Mouse (Mus musculus): ENCODE results near the gene Rbm28. TPM values are rescaled to one million over a fixed set of nuclear protein-coding genes. Genes with fewer than 3 reads are reported as not detected.

The Rbm28 gene
- polyA plus RNA-seq, 1 experiment from 2014 or later = 50.0 TPM

DNA sequence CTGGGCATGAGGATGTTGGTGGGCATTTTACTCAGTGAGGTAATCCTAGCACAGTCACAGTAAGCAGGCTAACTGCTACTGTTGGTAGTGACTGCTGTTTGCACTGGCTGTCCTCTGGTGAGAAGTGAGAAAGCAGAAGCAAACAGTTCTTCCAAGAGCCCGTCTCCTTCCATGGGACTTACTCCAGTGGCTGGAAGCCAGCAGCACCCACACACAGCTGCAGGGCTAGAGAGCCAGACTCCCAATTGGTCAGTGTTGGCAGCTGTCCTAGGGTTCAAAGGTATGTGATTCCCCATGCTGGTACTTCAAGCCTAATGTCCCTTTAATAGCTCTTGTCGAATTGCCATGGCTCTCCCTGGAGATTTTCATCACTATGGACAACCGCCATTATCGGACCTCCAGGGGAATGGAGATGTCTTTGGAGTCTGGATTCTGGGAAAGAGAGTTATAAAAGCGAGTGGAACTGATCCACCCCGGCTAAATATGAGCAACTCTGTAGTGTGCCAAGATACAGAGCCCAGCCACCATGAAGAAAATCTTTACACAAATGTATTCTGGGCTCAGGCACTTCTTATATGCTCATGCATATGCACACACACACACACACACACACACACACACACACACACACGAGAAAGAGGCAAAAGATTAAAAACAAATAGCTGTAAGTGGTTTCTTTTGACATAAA is 47.2 kb downstream of the Rbm28 start:
- TF ChIP-seq CTCF (IDR thresholded peaks at IDR 0.05) = no peak
- DNase-seq (ENCODE audit: low read depth, low spot score) (peak; percentile 86), ATAC-seq (peak; percentile 40)
- CTCF ChIA-PET = interaction anchor here (1.4 to 1.5 kb wide), 2 partner anchors 27 to 44 kb away, joined by 4 to 5 read pairs; no protein-coding TSS in a partner anchor
- H3K27me3 ChIP-seq = no peaks in the 10 kb centered on the region
- POLR2A ChIA-PET = interaction anchor here (0.5 to 0.6 kb wide), 2 partner anchors 19 to 86 kb away, joined by 3 to 4 read pairs; no protein-coding TSS in a partner anchor
- in situ Hi-C loops (cut with MboI; ENCODE audit: low pct_unique_long_range_greater_than_20kb) = no loop called here

DNA sequence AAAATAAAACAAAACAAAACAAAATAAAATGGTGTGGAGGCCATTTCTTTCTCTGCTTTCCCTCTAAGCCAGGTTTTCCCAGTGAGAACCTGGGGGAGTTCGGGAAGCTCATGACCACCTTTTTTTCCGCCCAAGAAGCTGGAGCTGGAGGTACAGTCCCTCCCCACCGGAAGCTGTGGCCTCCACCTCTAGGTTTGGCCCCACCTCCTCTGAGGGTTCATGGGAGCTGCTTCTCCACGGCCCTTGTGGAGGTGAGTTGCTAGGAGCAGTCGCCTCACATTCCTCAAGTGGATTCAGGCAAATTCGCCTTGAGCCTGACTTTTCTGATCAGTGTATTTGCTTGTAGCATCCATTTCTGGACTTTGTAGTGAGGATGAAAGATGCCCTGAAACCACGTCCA is 49.0 kb downstream of the Rbm28 start:
- POLR2A ChIA-PET = no interaction called here
- TF ChIP-seq CTCF (IDR thresholded peaks at IDR 0.05) = no peak
- DNase-seq (ENCODE audit: low read depth, low spot score) (no peak), ATAC-seq (no peak)
- CTCF ChIA-PET = no interaction called here
- in situ Hi-C loops (cut with MboI; ENCODE audit: low pct_unique_long_range_greater_than_20kb) = no loop called here
- no peaks in the 10 kb centered on the region for H3K27me3 ChIP-seq

DNA sequence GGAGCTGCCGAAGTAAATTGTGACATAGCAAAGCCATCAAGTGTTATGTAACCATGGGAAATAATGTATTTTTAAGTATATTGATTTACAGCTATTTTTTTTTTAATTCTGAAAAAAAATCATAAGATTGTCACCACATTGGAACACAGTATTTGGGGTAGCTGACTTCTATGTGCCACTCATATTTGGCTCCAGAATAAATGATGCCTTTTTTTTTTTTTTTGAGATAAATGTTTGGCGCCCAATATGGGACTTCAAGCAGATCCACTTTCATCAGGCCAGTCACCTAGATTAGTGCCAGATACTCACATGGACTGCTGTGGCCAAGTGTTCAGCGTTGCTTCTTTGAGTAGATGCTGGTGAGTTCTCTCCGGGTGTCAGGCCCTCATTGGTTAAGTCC is 53.3 kb downstream of the Rbm28 start:
- CTCF ChIA-PET = interaction anchor here (0.9 kb wide), 1 partner anchor 11 kb away, joined by 3 read pairs; no protein-coding TSS in a partner anchor
- in situ Hi-C loops (cut with MboI; ENCODE audit: low pct_unique_long_range_greater_than_20kb) = no loop called here
- DNase-seq (ENCODE audit: low read depth, low spot score) (no peak), ATAC-seq (no peak)
- POLR2A ChIA-PET = interaction anchor here (0.7 kb wide), 1 partner anchor 9 kb away, joined by 4 read pairs; no protein-coding TSS in a partner anchor
- no peaks in the 10 kb centered on the region for H3K27me3 ChIP-seq
- TF ChIP-seq CTCF (IDR thresholded peaks at IDR 0.05) = no peak

DNA sequence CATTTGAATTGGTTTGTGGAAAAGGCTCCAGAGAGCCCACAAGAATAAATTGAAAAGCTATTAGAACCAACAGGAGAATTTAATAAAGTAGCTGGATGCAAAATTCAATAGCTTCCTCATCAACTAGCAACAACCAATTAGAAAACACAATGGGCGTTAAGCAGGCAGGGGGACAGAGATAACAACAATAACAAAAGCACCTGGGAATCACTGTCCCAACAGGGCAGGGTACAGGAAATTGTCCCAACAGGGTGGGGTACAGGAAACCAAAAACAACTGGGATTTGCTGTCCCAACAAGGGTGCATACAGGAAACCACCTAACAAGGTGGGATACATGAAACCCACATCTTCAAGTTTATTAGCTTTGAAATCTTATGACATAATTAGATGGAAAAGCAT is 56.4 kb downstream of the Rbm28 start:
- in situ Hi-C loops (cut with MboI; ENCODE audit: low pct_unique_long_range_greater_than_20kb) = no loop called here
- no peaks in the 10 kb centered on the region for H3K27me3 ChIP-seq
- POLR2A ChIA-PET = interaction anchor here (0.6 kb wide), 1 partner anchor 1313 kb away, joined by 3 read pairs; no protein-coding TSS in a partner anchor
- no peak for TF ChIP-seq CTCF (IDR thresholded peaks at IDR 0.05)
- CTCF ChIA-PET = interaction anchor here (1.2 to 1.4 kb wide), 3 partner anchors 8 to 72 kb away, joined by 3 to 4 read pairs (median 3); no protein-coding TSS in a partner anchor
- ATAC-seq (no peak), DNase-seq (ENCODE audit: low read depth, low spot score) (no peak)

DNA sequence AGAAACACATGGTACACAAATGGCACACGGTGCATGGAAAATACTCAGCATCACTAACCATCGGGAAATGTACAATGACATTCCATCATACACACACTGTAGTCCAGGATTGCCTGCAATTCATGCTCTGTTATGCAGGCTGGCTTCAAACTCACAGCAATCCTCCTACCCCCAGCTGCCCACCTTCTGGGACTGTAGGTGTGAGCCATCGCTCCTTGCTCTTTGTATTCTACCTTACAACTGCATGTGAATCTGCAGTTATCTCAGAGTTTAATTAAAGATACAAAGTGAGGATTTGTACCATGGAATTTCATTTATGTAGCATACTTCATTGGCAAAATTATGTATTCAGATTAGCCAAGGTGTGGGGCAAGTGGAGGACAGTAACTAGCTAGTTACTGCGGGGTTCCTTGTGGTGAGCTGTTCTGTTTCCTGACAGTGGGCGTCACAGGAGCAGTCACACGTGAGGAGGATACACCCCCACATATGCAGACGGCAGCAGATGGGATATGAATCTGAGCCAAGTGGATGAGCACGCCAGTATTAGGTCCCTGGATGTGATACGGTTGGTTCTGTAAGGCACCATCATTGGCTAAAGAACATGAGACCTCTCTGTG is 63.5 kb downstream of the Rbm28 start:
- CTCF ChIA-PET = interaction anchor here (2.9 kb wide), 1 partner anchor 11 kb away, joined by 11 read pairs; no protein-coding TSS in a partner anchor
- no peak for TF ChIP-seq CTCF (IDR thresholded peaks at IDR 0.05)
- no peaks in the 10 kb centered on the region for H3K27me3 ChIP-seq
- ATAC-seq = no peak
- no peak for DNase-seq (ENCODE audit: low read depth, low spot score)
- POLR2A ChIA-PET = no interaction called here
- in situ Hi-C loops (cut with MboI; ENCODE audit: low pct_unique_long_range_greater_than_20kb) = no loop called here

DNA sequence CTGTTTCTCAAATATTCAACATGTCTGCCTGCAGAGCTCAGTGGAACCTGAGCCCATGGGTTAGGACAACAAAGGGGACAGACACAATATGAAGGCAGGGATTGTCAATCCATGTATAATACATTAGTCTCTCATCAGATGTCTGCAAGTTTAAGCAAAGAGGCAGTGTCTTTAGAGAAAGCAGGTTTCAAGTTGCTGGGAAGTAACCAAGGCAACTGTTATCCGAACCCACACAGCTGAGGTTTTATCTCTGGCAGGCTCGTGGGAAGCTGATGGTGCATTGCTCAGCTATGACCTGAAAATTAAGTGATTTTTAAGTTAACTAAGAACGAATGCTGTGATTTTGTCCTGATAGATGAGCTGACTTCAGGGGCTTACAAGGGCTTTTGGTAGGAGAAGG is 64.4 kb downstream of the Rbm28 start:
- no peak for DNase-seq (ENCODE audit: low read depth, low spot score)
- no peaks in the 10 kb centered on the region for H3K27me3 ChIP-seq
- ATAC-seq = no peak
- ChIA-PET CTCF (interaction anchor here (0.9 to 2.9 kb wide), 3 partner anchors 9 to 12 kb away, joined by 3 to 11 read pairs (median 4); no protein-coding TSS in a partner anchor), POLR2A (no interaction called here)
- in situ Hi-C loops (cut with MboI; ENCODE audit: low pct_unique_long_range_greater_than_20kb) = no loop called here
- TF ChIP-seq CTCF (IDR thresholded peaks at IDR 0.05) = no peak

DNA sequence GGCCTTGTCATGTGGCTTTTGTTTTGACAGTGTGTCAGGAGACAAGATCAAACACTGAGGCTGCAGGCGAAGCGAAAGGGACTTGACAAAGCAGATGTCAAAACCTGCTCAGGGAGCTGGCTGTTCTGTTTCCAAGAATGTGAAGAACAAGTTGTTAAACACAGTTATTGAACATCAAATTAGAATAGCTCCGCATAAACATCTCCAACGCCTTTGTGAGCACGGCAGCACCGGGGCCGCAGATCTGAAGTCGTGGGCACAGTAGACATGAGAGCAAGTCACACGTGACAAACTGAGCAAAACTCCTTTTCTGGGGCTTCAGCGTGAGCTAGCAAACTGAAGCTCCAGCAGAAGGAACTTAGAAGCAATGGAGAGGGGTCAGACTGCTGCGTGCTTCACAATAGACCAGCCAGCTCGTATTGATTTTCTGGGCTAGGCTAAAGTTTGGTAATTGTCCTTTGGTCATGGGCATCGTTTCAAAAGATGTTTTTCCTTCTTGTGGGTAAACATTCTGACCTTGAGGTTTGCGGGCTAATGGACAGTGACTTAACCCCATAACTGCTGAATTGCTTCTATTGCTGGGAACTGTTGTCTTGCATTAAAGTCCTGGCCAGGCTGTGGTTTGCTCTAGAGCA is 65.2 kb downstream of the Rbm28 start:
- no peak for ATAC-seq
- POLR2A ChIA-PET = no interaction called here

DNA sequence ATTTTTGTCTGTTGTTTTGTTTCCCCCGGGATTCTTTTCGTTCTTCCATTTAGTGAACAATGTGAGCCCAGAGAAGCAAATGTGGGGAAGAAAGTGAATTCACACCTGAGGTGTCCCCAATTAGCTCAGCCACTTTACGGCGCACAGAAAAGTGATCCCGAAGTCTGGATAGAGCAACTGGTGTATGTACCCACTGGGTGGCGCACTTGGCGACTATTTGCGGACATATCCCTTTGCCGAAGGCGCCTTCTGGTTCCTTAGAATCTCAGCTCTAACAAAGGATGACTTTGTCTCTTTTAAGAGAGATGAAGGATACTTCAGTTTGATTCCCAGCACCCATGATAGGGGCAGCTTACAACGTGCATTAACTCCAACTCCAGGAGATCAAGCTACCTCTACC is 71.9 kb downstream of the Rbm28 start:
- ChIA-PET POLR2A (no interaction called here), CTCF (no interaction called here)
- ATAC-seq (no peak), DNase-seq (ENCODE audit: low read depth, low spot score) (no peak)
- TF ChIP-seq CTCF (IDR thresholded peaks at IDR 0.05) = no peak
- in situ Hi-C loops (cut with MboI; ENCODE audit: low pct_unique_long_range_greater_than_20kb) = no loop called here
- H3K27me3 ChIP-seq = no peaks in the 10 kb centered on the region

More for the DNA sequence above, 65.2 kb downstream of the Rbm28 start:
- TF ChIP-seq CTCF (IDR thresholded peaks at IDR 0.05) = no peak
- DNase-seq (ENCODE audit: low read depth, low spot score) = no peak
- CTCF ChIA-PET = interaction anchor here (1.0 to 2.9 kb wide), 2 partner anchors 10 kb away, joined by 4 to 11 read pairs; no protein-coding TSS in a partner anchor
- H3K27me3 ChIP-seq = no peaks in the 10 kb centered on the region
- in situ Hi-C loops (cut with MboI; ENCODE audit: low pct_unique_long_range_greater_than_20kb) = no loop called here

DNA sequence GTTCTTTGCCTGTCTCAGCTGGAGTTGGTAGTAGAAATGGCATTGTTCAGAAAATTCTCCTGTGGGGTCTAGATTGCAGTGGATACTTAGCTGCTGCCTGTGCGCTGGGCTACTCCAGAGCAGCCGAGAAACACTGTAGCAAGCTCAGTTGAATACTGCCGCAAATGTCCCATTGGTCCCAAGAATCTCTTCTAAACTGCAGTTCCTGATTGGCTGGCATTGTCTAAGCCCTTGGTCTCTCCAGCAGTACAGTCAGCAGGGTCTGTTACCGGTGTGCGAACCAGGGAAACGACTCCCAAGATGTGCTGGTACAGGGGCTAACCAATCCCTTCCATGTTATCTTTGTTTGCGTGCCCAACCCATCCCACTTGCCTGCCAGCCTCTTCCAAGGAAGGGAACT is 72.6 kb downstream of the Rbm28 start:
- ATAC-seq = no peak
- DNase-seq (ENCODE audit: low read depth, low spot score) = no peak
- CTCF ChIA-PET = no interaction called here
- H3K27me3 ChIP-seq = no peaks in the 10 kb centered on the region
- TF ChIP-seq CTCF (IDR thresholded peaks at IDR 0.05) = no peak
- POLR2A ChIA-PET = no interaction called here
- in situ Hi-C loops (cut with MboI; ENCODE audit: low pct_unique_long_range_greater_than_20kb) = no loop called here

DNA sequence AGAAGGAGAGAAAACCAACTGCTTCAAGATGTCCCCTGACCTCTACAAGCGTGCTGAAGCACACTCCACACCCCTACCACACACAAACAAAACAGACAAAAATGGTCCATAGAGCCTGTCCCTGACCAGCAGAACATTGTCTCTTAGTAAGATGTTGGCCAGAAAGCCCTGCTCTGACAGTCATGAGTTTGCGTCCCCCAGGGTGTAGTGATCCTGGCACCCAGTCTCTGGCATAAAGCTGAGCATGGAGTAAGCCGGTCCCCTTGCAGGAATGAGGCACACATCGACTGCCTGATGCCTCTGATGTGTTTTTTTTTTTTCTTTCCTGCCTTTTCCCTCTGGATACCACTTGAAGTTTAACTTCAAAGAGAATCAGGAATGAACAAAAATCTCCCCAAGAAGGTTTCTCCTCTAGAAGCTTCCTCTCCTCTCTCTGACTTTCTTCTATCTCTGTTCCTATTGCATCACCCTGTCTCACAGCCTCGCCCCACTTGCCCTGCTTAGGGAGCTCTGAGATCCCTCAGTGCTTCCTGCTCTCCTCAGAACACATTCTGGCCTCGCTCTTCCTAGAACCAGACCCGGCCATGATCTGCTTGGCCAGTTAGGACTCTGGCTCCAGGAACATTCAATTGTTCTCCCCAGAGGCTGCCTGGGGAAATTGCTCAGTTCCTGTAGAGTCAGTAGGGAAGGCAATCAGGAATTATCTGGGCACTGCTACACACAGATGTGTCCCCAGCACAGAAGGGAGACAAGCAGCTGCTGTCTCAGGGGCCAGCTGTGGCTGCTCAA is 76.7 kb downstream of the Rbm28 start:
- CTCF ChIA-PET = interaction anchor here (1.1 to 3.1 kb wide), 4 partner anchors 12 to 64 kb away, joined by 3 to 11 read pairs (median 3); no protein-coding TSS in a partner anchor
- TF ChIP-seq CTCF (IDR thresholded peaks at IDR 0.05) = no peak
- POLR2A ChIA-PET = no interaction called here
- DNase-seq (ENCODE audit: low read depth, low spot score) (no peak), ATAC-seq (no peak)
- in situ Hi-C loops (cut with MboI; ENCODE audit: low pct_unique_long_range_greater_than_20kb) = no loop called here
- no peaks in the 10 kb centered on the region for H3K27me3 ChIP-seq
